Mouse (Mus musculus) kidney, postnatal 25 days (tissue): Measurements from ENCODE around the gene Dzip1.

Experiments
- DNase-seq, 2 experiments: peaks; one replicate each; pipeline ENCODE4 v3.0.0; 2021; ENCODE audit warnings: mixed read lengths in 2 of 2

Dzip1 gene

GRCm38 (mm10) chr14:118829331-118830095 is 95.7 kb downstream of the Dzip1 start:
- no peak for DNase-seq

DNA sequence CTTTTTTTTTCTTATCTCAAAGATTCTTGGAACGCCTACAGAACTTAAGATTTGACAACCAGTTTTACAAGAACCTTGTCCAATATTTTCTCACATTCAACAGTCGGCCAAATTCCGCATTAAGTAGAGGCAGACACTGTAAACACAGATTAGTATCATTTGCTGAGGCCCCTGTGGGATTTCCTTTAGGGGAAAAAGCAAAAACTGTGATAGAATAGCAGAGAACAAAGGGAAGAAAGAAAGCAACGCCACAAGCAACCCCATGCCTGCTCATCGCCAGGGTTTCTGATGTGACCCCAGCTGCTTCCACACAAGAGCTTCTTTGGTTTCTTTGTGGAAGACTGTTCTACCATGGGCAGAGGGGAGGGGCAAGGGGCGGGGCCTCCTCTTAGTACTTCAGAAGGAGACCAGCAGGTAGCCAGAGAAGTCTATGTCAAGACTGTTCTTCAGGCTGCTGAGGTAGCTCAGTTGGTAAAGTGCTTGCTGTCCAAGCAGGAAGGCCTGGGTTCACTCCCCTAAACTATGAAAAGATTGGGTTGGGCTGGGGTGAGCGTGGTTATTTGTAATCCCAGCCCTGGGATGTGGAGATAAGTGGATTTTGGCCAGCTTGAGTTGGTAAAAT is 97.9 kb downstream of the Dzip1 start:
- no peak for DNase-seq

DNA sequence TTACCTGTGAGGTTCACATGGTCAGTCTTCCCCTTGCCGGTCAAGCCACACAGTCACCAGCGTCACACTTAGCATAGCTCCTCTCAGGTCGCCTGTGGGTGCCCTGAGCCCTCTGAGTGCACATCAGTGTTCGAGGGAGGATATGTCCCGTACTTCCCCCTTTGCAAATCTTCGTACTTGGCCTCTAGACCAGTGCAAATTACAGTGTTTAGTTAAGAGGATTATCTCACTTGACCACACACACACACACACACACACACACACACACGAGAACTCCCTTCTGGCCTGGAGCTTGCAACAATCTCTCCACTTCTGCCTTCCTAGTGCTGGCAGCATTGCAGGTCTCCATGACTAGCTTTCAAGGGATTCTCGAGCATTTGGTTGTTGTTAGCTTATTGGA is 98.9 kb downstream of the Dzip1 start:
- no peak for DNase-seq
